Comparison of ENCODE assay signal across 8 mouse cellular contexts in the genomic region with DNA sequence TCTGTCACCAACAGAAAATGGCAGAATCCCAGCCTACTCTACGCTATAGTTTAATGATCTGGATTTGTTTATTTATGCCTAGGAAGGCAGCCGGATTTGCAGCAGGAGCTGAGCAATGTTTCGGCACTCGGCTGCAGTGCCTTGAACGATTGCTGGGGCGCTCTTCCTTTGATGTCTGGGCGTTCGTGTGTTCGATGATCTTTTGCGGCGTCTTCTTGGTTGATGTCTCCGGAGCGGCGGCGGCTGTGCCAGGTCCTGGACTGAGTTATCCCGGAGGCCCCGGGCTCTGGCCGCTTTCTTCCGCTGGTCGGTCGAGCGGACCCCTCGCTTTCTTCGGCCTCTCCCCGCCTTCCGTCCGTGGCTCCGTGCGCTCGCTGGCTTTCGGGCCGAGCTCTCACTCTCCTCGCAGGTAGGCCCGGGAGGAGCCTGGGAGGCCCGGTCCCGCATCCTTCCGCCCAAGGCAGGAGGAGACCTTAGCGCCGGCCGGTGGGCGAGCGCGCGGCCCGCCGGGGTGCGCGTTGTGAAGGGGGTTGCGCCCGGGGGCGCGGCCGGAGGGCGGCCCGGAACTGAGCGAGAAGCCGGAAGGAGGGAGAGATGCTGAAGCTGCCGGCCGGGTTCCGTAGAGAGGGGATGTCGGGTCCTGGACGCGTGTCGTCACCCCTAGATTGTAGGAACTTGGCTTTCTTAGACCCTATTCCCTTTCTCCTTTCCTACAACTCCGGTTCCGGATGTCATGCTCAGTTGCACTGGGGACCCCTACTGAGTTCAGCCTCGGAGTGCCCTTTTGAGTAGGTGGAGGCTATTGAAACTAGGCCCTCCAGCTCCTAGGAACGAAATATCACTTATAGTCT. TPM values are rescaled to one million over a fixed set of nuclear protein-coding genes. Genes with fewer than 3 reads are reported as not detected.
DNase-seq lines count a peak whose midpoint lies in the region; ATAC-seq and TF ChIP-seq lines count a peak whose summit lies in the region.

A gene (plus strand): TSS at position 164 of the 851 bp plus-strand sequence.

- H3K27me3 ChIP-seq in heart, embryonic 10.5 days (ENCODE audit: insufficient read depth, poor library complexity, severe bottlenecking): no peaks in the 10 kb centered on the region
- peaks cover 5% of the 10 kb centered on the region; the same call in 1 of the 2 replicates for H3K27me3 ChIP-seq in kidney, embryonic 15.5 days

- H3K4me3 ChIP-seq in bone marrow macrophage, adult 2 months (ENCODE audit: insufficient read depth, low read length): peak within 1 kb of the TSS; percentile 97
- H3K4me3 ChIP-seq in embryonic fibroblast, embryonic 13.5 days (ENCODE audit: insufficient read depth, low read length): peak within 1 kb of the TSS; percentile 98
- H3K4me3 ChIP-seq in heart, embryonic 10.5 days: peak within 1 kb of the TSS; percentile 100
- H3K4me3 ChIP-seq in kidney, embryonic 15.5 days (replicated peaks): peak within 1 kb of the TSS; percentile 99

- peak within 1 kb of the TSS; percentile 89 for H3K27ac ChIP-seq in bone marrow macrophage, adult 2 months (ENCODE audit: insufficient read depth, low read depth, low read length)
- peak within 1 kb of the TSS; percentile 71 for H3K27ac ChIP-seq in embryonic fibroblast, embryonic 13.5 days (ENCODE audit: insufficient read depth, low read length)
- peak within 1 kb of the TSS; percentile 98 for H3K27ac ChIP-seq in heart, embryonic 10.5 days
- H3K27ac ChIP-seq in kidney, embryonic 15.5 days: peak within 1 kb of the TSS; percentile 96

- TF ChIP-seq POLR2A in bone marrow macrophage, adult 2 months (IDR thresholded peaks at IDR 0.05; ENCODE audit: borderline replicate concordance, low read depth, low read length): no peak
- peak; percentile 61 for TF ChIP-seq POLR2A in embryonic fibroblast, embryonic 13.5 days (IDR thresholded peaks at IDR 0.05; ENCODE audit: low read depth, low read length)

- under 1% methylated on average over 68 of the region's 68 CpGs for WGBS in heart, embryonic 10.5 days
- WGBS in kidney, embryonic 15.5 days: under 1% methylated on average over 68 of the region's 68 CpGs

- peaks cover 34% of the 10 kb centered on the region for H3K4me1 ChIP-seq in bone marrow macrophage, adult 2 months (ENCODE audit: control insufficient read depth, insufficient read depth, low read length)
- H3K4me1 ChIP-seq in embryonic fibroblast, embryonic 13.5 days (ENCODE audit: control insufficient read depth, insufficient read depth, low read length): no peaks in the 10 kb centered on the region
- H3K4me1 ChIP-seq in heart, embryonic 10.5 days: no peaks in the 10 kb centered on the region
- H3K4me1 ChIP-seq in kidney, embryonic 15.5 days: peaks cover 8% of the 10 kb centered on the region; the same call in 1 of the 2 replicates

- peak; percentile 92 for DNase-seq in A20 (ENCODE audit: low read depth, low spot score)
- peak; percentile 94 for DNase-seq in heart, embryonic 10.5 days (ENCODE audit: low spot score)
- DNase-seq in liver: peak; percentile 85
- peak; percentile 81 to 88 for DNase-seq in spleen, postnatal 4 days (ENCODE audit: low spot score in 2 of 2)

- no peaks in the 10 kb centered on the region for H3K9me3 ChIP-seq in heart, embryonic 10.5 days
- H3K9me3 ChIP-seq in kidney, embryonic 15.5 days (replicated peaks): no peaks in the 10 kb centered on the region

- H3K9ac ChIP-seq in kidney, embryonic 15.5 days: peak within 1 kb of the TSS; percentile 93

- 0 out of 2 replicates have a peak, but pooled peaks cover 3% of the 10 kb centered on the region for H3K36me3 ChIP-seq in heart, embryonic 10.5 days
- peaks cover 3% of the 10 kb centered on the region; the same call in 1 of the 2 replicates for H3K36me3 ChIP-seq in kidney, embryonic 15.5 days

- peak within 1 kb of the TSS; percentile 70 for H3K4me2 ChIP-seq in kidney, embryonic 15.5 days

- no peak for TF ChIP-seq CTCF in bone marrow macrophage, adult 2 months (IDR thresholded peaks at IDR 0.05; ENCODE audit: low read depth, low read length)
- no peak for TF ChIP-seq CTCF in embryonic fibroblast, embryonic 13.5 days (IDR thresholded peaks at IDR 0.05; ENCODE audit: borderline replicate concordance, insufficient read depth, low read length)

- peak; percentile 92 for ATAC-seq in kidney, embryonic 15.5 days (replicated peaks; ENCODE audit: low FRiP score)
- peak; percentile 97 for ATAC-seq in monocyte, adult 5-6 weeks (replicated peaks; ENCODE audit: insufficient number of reproducible peaks, low FRiP score, low TSS enrichment, poor library complexity, severe bottlenecking)

RNA-seq across cellular contexts. Expression of the gene that starts here (rescaled TPM):
- polyA plus RNA-seq in bone marrow macrophage, adult 2 months (2012; ENCODE audit: insufficient read depth, insufficient read length, missing spikeins): 24.0 and 26.3 TPM in 2 replicates
- 23.8 and 26.2 TPM in 2 replicates for polyA plus RNA-seq in embryonic fibroblast, embryonic 13.5 days (2011; ENCODE audit: insufficient read length, low read depth, missing spikeins)
- 16.1 and 17.4 TPM in 2 replicates for polyA plus RNA-seq in heart, embryonic 10.5 days (2016; fragmentation: Nextera tagmentation; extraction: Ambion mirVana)
- polyA plus RNA-seq in kidney, embryonic 15.5 days (2015; fragmentation: Nextera tagmentation; extraction: Ambion mirVana): 19.3 and 19.9 TPM in 2 replicates
- total RNA-seq in monocyte, adult 5-6 weeks (2017): 18.2 to 32.2 TPM (median 24.0 TPM) in 3 replicates

Comparison
In these comparisons a context has a peak if more than half of its experiments do, and no peak if none do; other contexts are left out.
1. Peak in every context shown above with its lines: DNase-seq, ATAC-seq, H3K4me3 ChIP-seq and H3K27ac ChIP-seq.